Comparison of ENCODE assay signal across 8 mouse cellular contexts in the genomic region with DNA sequence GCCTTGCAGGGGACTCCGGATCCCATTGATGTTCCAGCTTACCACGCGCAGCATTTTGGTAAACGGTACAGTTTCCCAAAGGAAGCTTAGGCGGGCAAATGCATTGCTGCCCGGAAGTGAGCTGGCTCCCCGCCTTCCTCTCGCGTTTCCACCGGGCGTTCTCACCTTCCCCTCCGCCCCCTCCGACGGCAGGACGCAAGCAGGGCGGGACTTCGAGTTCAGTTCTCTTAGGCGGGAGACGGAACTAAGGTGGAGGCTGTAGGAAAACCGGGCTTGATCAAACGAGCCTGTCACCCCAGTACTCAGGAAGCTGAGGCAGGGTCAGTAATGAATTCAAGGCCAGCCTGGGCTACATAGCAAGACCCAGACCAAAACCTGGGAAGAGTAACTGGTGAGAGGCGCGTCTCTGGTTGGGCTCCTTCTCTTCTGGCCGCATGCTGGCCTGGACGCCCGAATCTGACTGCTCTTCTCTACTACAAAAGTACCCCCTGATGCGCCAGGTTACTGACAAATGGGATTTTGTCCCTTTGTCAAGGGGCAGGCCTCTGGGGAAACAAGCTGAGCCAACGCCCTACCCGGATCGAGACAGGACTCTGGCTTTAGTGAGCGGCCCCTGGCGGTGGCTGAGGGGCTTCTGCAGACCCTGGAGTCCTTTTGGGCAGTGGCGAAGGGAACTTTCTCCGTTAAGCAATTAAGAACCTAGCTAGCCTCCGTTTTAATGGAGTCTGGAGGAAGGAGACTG. TPM values are rescaled to one million over a fixed set of nuclear protein-coding genes. Genes with fewer than 3 reads are reported as not detected.
A peak's percentile ranks its signal among the peaks of the same experiment; 100 is the strongest.
DNase-seq lines count a peak whose midpoint lies in the region; ATAC-seq lines count a peak whose summit lies in the region.

A gene (plus strand): TSS at position 207 of the 742 bp plus-strand sequence.

- H3K4me2 ChIP-seq in intestine, embryonic 14.5 days (ENCODE audit: low read length) = peak within 1 kb of the TSS; percentile 55

- H3K9ac ChIP-seq in intestine, embryonic 14.5 days (ENCODE audit: low read length) = peak within 1 kb of the TSS; percentile 60

- peak; percentile 91 for ATAC-seq in intestine, embryonic 14.5 days (replicated peaks; ENCODE audit: low FRiP score, low TSS enrichment, low read depth)

- 14% methylated on average over 35 of the region's 35 CpGs for WGBS in intestine, embryonic 14.5 days

- H3K4me3 ChIP-seq in intestine, embryonic 14.5 days (ENCODE audit: low read depth, low read length) = peak within 1 kb of the TSS; percentile 52

- peak; percentile 87 to 93 for DNase-seq in adrenal gland, adult (ENCODE audit: inconsistent age in 2 of 2, low spot score in 1 of 2)
- peak; percentile 85 for DNase-seq in embryo, embryonic 10.5 days (ENCODE audit: low spot score)
- DNase-seq in gastrocnemius, postnatal 14 days = peak; percentile 79
- DNase-seq in intestine, embryonic 14.5 days (ENCODE audit: low spot score) = peak; percentile 82
- peak; percentile 67 to 70 for DNase-seq in left cerebral cortex, postnatal 14 days (ENCODE audit: low spot score in 2 of 2)
- peak; percentile 78 for DNase-seq in mesoderm, embryonic 11.5 days (ENCODE audit: low read depth, low spot score)
- DNase-seq in right cerebral cortex, postnatal 36 days (ENCODE audit: low spot score in 2 of 2) = peak; percentile 59 to 65
- DNase-seq in yolk sac, embryonic 10.5 days (ENCODE audit: low spot score) = peak; percentile 87

- H3K36me3 ChIP-seq in intestine, embryonic 14.5 days (ENCODE audit: control insufficient read depth, insufficient read depth, low read length) = peaks cover 19% of the 10 kb centered on the region

- no peaks in the 10 kb centered on the region for H3K9me3 ChIP-seq in intestine, embryonic 14.5 days (ENCODE audit: control insufficient read depth, low read length)

- no peaks in the 10 kb centered on the region; the same call in 1 of the 2 replicates for H3K27me3 ChIP-seq in intestine, embryonic 14.5 days (replicated peaks; ENCODE audit: control insufficient read depth, insufficient read depth, low read length)

- peak within 1 kb of the TSS; percentile 72 for H3K27ac ChIP-seq in intestine, embryonic 14.5 days (ENCODE audit: low read depth)

- intact Hi-C loops in gastrocnemius, postnatal 14 days (cut with DNase I; ENCODE audit: low total_unique reads) = no loop called here
- intact Hi-C loops in left cerebral cortex, postnatal 14 days (cut with DNase I) = no loop called here

- H3K4me1 ChIP-seq in intestine, embryonic 14.5 days (replicated peaks; ENCODE audit: control insufficient read depth, insufficient read depth, low read length) = no peaks in the 10 kb centered on the region

RNA-seq across cellular contexts. Expression of the gene that starts here (rescaled TPM):
- 10 to 100 TPM in 1 of 2 experiments, 1 to 10 TPM in 1; 5.9 to 38.4 TPM for total RNA-seq in gastrocnemius, postnatal 14 days (2021)
- 8.7 and 8.9 TPM in 2 replicates for polyA plus RNA-seq in intestine, embryonic 14.5 days (2014; fragmentation: Nextera tagmentation; extraction: Ambion mirVana)
- total RNA-seq in left cerebral cortex, postnatal 14 days (2021) = 1 to 10 TPM; 1.8 to 2.1 TPM

Comparison
In these comparisons a context has a peak if more than half of its experiments do, and no peak if none do; other contexts are left out.
1. Peak in every context shown above with its lines: DNase-seq, ATAC-seq, H3K4me3 ChIP-seq and H3K27ac ChIP-seq.